31 mouse cellular contexts compared by ENCODE assay signal in the genomic region with DNA sequence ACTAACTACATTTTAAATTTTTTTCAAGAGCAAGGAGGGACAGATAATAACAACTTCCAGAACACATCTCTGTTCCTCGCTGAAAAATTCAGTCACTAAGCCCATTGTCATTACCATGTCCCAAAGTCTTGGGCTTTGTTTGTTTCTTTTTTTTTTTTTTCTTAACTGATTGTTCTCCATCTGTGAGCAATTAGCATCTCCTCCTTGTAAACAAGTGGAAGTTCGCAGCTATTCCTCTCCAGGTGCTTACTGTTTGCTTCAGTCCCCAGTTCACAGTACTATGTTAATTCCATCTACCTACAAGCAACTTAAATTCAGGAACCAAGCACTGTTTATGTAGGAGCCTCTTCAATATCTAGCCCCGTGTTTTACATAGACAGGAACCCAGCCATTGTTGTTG.
"Had no signal": no experiment of that assay in that cellular context is flagged by ENCODE, and none has a peak within 500 bp of the region (broad histone marks: within the 10 kb centered on the region; RNA-seq: fewer than 3 reads in every experiment).

No protein-coding gene starts in this region.

- H3K4me1 ChIP-seq: hindbrain, embryonic 12.5 days; hindbrain, embryonic 13.5 days; hindbrain, embryonic 15.5 days; intestine, embryonic 15.5 days; kidney, embryonic 15.5 days had no signal

- H3K9ac ChIP-seq: heart, embryonic 12.5 days; heart, embryonic 13.5 days; heart, embryonic 15.5 days; hindbrain, embryonic 12.5 days; hindbrain, embryonic 13.5 days; hindbrain, embryonic 14.5 days; hindbrain, embryonic 15.5 days; intestine, embryonic 15.5 days; kidney, embryonic 15.5 days had no signal

- DNase-seq: heart, postnatal 10 days; heart, postnatal 14 days; heart, postnatal 36 days; heart, postnatal 4 days; kidney, adult 11 months; kidney, adult 18-20 months; kidney, adult 2 months; kidney, adult 8-10 months; kidney, adult 9 months; kidney, postnatal 10 days; kidney, postnatal 14 days; kidney, postnatal 25 days; kidney, postnatal 36 days; kidney, postnatal 4 days; layer of hippocampus, adult 9-11 months; layer of hippocampus, postnatal 36 days had no signal

- H3K4me3 ChIP-seq: heart, embryonic 10.5 days; heart, embryonic 12.5 days; heart, embryonic 13.5 days; heart, embryonic 15.5 days; hindbrain, embryonic 10.5 days; hindbrain, embryonic 12.5 days; hindbrain, embryonic 13.5 days; hindbrain, embryonic 15.5 days; intestine, embryonic 15.5 days; kidney, embryonic 15.5 days; layer of hippocampus, adult 2 months; left cerebral cortex, adult 2 months had no signal

- H3K9me3 ChIP-seq: heart, embryonic 10.5 days; heart, embryonic 15.5 days; intestine, embryonic 15.5 days; kidney, embryonic 15.5 days had no signal

- H3K36me3 ChIP-seq: heart, embryonic 10.5 days; heart, embryonic 12.5 days; heart, embryonic 13.5 days; heart, embryonic 15.5 days; hindbrain, embryonic 10.5 days; hindbrain, embryonic 12.5 days; hindbrain, embryonic 13.5 days; hindbrain, embryonic 15.5 days; intestine, embryonic 15.5 days; kidney, embryonic 15.5 days had no signal

- H3K27ac ChIP-seq: heart, embryonic 10.5 days; heart, embryonic 13.5 days; heart, embryonic 15.5 days; hindbrain, embryonic 10.5 days; hindbrain, embryonic 12.5 days; hindbrain, embryonic 13.5 days; hindbrain, embryonic 14.5 days; hindbrain, embryonic 15.5 days; hindbrain, postnatal 0 days; intestine, embryonic 15.5 days; kidney, embryonic 15.5 days; kidney, postnatal 0 days; layer of hippocampus, adult 2 months; left cerebral cortex, adult 2 months had no signal
